Mouse (Mus musculus) right cerebral cortex, adult 18-20 months (tissue): ENCODE results near the gene Colca2.

ENCODE experiments used
- DNase-seq: peaks from one replicate; pipeline ENCODE4 v3.0.0; 2022; ENCODE audit warnings: mixed read lengths

Colca2 gene

DNA sequence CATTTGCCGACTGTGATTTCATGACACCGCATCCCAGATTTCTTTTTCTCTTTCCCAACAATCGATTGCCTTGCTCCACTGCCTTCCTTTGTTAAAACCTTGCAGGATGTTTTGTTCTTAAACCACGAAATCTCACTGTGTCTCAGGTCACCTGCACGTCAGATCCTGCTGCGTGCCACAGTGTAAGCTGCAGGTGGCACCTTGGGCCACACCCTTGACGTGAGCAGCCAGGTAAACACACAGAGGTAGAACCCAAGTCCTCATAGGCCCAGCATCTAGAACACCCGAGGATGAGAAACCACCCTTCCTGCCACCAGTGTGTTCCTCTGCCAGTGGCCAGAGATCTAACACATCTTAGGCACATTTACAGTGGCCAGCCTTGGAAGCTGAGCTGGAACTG is 7.3 kb downstream of the Colca2 start:
- DNase-seq, result no peak

DNA sequence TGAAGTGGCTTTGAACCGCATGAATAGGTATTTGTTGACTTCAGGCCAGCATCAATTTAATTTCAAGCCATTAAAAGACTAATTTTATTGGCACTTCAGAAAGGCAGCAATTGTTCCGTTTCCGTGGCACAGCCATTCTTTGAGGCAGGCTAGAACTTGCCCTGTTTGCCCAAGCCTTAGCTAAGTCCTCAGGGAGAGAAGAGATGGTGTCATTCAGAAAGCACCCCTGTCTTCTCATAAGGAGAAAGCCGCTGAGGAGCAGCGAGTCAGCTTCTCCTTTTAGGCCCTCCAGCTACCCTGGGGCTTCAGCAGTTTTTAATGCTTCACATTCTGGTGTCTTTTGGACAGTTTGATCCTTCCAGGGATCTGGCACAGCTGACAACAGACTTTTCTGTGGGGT is 9.5 kb downstream of the Colca2 start:
- DNase-seq, result no peak

DNA sequence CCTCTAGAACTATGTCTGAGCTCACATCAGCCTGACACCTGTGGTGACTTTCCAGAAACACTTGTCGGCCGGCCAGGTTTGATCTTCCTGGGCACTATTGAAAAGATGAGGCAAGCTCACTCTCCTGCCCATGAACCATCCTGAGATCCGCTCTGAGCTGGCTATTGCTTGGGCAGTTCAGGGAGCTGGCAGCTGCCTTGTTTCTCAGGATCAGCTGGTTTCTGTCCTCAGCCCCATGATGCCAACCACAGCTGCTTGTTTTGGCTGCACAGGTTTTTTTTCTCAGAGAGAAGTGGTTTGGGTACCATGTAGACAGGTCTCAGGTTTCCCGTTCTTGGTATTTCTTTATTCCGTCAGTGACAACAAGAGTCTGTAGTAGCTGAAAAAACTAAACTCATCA is 19.9 kb downstream of the Colca2 start:
- DNase-seq, result no peak

DNA sequence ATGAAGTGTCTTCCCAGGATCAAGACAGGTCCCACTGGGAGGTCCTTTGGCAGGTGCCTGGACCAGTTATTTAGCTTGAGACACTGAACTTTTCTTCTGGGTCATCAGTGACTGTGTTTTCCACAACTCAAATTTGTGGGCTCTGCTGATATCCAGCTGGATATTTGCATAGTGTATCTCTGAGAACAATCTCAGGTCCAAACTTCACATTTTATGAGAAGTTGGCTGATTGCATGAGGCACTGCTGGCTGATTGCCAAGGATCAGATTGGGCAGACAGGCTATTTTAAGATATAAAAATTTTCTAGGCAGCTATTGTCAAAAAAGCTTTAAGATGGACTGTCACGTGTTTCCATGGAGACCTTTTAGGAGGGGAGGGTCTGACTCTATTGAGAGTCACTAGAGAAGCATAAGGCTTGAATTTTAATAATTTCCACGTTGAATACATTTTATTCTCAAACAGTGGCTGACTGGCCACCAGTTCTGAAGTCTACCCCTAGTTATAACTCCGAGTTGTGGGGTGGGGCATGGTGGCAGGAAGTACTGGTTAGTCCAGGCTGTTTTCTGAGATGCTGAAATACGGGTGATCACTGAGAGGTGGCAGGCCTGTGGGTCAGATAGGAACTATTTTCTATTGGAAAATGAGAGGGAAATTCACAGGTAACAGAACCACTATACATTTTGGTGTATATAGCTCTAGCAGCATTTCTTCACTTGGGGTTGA is 21.4 kb downstream of the Colca2 start:
- DNase-seq, result no peak

DNA sequence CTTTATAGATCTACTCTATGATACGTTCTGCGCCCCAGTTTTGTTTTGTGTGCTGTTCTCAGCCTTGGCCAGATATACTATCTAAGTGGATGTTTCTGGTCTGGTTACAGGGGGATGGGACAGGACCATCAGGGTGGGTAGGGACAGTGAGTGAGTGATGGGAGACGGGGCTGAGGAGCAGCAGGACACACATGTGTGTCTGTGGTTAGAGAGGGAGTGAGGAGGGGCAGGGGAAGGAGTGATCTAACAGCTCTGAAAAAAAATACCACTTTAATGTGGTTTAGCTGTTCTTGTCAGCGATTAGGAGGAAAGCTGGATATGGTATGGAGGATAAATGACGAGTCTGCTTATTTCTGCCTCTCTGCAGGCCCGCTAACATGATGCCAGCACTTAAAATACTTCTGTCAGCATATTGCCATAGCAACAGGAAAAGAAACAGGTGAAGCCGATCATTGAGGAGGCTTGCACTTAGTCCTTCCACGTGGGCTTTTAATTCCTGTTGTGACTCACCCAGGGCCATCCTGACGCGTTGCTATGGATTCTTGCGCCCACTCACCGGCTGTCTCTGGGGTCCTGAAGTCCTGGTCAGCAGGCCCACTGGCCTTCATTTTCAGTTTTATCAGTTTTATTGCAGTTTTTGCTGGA is 39.5 kb downstream of the Colca2 start:
- DNase-seq, result peak; percentile 82

DNA sequence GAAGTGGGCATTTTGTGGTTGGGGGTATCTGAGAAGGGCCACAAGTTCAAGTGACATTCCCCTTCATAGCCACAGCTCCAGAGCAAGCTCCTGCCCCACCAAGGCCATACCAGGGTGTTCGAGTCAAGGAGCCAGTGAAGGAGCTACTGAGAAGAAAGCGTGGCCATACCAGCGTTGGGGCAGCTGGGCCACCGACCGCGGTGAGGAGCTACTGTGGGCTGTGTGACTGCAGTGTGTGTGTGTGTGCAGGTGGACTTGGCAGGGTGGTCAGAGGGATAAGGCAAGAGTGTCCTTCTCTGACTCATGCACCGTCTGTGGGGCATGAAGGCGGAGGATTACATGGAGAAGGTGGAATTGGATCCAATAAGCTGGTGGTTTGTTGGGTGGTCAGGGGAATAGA is 46.2 kb downstream of the Colca2 start:
- DNase-seq, result no peak

DNA sequence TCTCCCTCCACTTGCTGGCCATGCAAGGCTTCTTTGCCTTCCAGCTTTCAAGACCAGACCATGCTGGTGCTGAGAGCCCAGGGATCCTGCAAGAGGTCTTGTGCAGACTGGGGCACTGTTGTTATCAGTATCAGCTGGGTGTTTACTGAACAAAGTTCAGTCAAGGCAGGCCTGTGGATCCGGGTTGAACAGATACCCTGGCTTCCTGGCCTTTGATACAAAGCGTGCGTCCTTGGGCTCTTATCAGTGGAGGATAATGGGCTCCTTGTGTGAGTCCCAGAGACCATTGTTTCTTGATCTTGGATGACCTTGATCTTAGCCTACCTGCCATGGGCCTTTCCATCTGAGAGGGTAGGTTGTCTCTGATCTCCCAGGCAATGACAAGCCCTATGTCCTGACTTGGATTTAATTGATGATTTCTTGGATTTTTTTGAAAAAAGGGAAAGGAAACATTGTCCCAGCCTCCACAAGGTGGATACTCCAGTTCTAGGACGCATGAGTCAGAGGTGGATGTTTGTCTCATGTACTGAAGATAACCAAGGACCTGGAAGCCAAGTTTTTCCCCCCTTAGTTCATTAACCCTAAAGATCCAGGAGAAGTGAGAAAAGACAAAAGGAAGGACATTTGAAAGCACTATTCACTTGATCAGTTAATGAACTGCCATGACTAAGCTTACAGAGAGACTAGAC is 47.5 kb downstream of the Colca2 start:
- DNase-seq, result no peak

DNA sequence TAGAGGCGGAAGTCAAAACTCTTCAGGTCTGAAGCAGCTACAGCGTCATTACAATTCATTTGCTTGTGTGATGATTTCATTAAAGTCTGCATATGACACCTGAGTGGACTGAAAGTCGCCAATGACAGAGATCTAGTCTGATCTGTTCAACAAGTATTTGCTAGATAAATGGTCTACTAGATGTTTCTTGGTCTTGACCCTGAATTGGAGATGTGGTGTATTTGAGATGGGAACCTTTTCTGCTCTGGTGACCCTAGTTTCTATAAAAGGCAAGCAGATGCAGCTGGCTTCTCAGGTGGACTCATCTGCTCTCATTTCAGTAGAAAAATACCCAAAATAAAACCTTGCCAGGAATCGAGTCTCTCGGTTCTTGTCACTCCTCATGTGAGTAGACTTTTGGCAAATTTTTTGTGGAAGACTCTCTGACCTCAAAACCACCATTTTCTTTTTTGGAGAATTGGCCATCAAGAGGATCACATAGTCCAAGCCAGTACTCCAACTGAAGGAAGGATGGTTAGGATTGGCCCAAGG is 52.7 kb downstream of the Colca2 start:
- DNase-seq, result no peak
